Mouse (Mus musculus) liver, embryonic 15.5 days (tissue): Measurements from ENCODE around the gene Lbhd2. TPM values are rescaled to one million over a fixed set of nuclear protein-coding genes. Genes with fewer than 3 reads are reported as not detected.

ENCODE experiments used
- ATAC-seq: fragments of 200-750 bp; cut with Nextera tagmentation; 2 replicates; pipeline ENCODE4 v1.8.0; 2017; ENCODE audit warnings: moderate number of reproducible peaks, mild to moderate bottlenecking, moderate library complexity; ENCODE audit not compliant: insufficient read depth
- H3K27ac ChIP-seq: fragments of 300-500 bp; sonication (generic); replicated peaks from 2 replicates; pipeline ENCODE4 v1.5.1; 2015; ENCODE audit warnings: mild to moderate bottlenecking, inconsistent platforms
- H3K27me3 ChIP-seq: fragments of 300-500 bp; sonication (generic); 2 replicates; pipeline ENCODE4 v1.6.1; 2015; ENCODE audit warnings: mild to moderate bottlenecking, inconsistent platforms
- H3K36me3 ChIP-seq: fragments of 300-500 bp; sonication (generic); replicated peaks from 2 replicates; pipeline ENCODE4 v1.6.1; 2015; ENCODE audit warnings: moderate library complexity, mild to moderate bottlenecking, inconsistent platforms
- H3K4me1 ChIP-seq: fragments of 300-500 bp; sonication (generic); replicated peaks from 2 replicates; pipeline ENCODE4 v1.6.1; 2015; ENCODE audit warnings: inconsistent platforms
- H3K4me2 ChIP-seq: fragments of 300-500 bp; sonication (generic); 2 replicates; pipeline ENCODE4 v1.6.1; 2015; ENCODE audit warnings: moderate library complexity, mild to moderate bottlenecking, inconsistent platforms
- H3K4me3 ChIP-seq: fragments of 300-500 bp; sonication (generic); replicated peaks from 2 replicates; pipeline ENCODE4 v1.5.1; 2015; ENCODE audit warnings: mild to moderate bottlenecking, inconsistent platforms
- H3K9ac ChIP-seq: fragments of 300-500 bp; sonication (generic); 2 replicates; pipeline ENCODE4 v1.6.1; 2015; ENCODE audit warnings: moderate library complexity, mild to moderate bottlenecking, inconsistent platforms
- H3K9me3 ChIP-seq: fragments of 300-500 bp; sonication (generic); replicated peaks from 2 replicates; pipeline ENCODE4 v1.6.1; 2016; ENCODE audit warnings: inconsistent platforms
- WGBS: fragments of 180-500 bp; shearing (Covaris S2); methylation state at CpG from one replicate; pipeline ENCODE4 v1.1.7; 2015; ENCODE audit warnings: mixed read lengths; ENCODE audit not compliant: insufficient replicate concordance; 5-methylcytosine and 5-hydroxymethylcytosine counted together
- polyA plus RNA-seq: library from polyadenylated mRNA; unstranded; fragments of >200 nt; fragmentation: Nextera tagmentation; extraction: Ambion mirVana; gene quantifications from 2 replicates; pipeline ENCODE4 v1.2.1, GENCODE M21; 2015

The Lbhd2 gene
- polyA plus RNA-seq, 1 experiment from 2014 or later, result not detected

DNA sequence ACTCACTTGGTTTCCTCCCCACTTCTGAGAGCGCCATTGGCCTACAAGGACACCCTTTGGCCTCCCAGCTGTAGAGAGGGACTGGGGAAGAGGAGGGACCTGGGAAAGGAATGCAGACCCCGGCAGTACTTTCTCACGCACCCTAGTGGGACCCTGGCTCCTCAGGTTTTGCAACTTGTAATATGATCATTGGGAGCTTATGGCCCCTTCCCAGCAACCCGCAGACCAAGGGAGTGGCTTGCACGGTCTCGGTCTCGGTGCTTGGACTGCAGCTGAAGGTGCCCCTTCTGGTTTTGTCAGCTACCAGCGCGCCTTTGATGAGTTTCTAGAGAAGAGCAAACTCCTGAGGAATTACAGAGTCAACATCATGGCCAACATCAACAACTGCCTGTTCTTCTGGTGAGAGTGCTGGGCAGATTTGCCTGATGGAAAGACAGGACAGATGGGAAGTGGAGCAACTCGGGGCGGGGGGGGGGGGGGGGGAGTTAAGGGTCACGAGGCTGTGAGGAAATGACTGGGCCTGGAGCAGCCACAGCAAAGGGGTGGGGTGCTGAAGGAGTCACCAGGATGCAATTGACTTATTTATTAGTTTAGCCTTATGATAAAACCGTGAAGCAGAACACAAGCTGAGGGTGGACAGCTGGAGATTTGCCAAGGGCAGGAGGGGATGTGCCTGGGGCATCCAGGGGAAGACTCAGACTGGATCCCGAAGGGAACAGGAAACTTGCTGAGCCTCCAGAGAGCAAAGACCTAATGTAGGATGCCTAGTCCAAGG lies 42.5 kb downstream of the Lbhd2 start:
- no peak for ATAC-seq
- Histone ChIP-seq H3K27me3 (peaks cover 13% of the 10 kb centered on the region), H3K4me3 (no peak overlapping the region), H3K27ac (no peak overlapping the region), H3K9ac (no peak overlapping the region), H3K4me2 (no peak overlapping the region), H3K36me3 (peaks cover 100% of the 10 kb centered on the region), H3K9me3 (no peaks in the 10 kb centered on the region), H3K4me1 (peaks cover 64% of the 10 kb centered on the region)
- 62% methylated on average over 13 of the region's 14 CpGs for WGBS

DNA sequence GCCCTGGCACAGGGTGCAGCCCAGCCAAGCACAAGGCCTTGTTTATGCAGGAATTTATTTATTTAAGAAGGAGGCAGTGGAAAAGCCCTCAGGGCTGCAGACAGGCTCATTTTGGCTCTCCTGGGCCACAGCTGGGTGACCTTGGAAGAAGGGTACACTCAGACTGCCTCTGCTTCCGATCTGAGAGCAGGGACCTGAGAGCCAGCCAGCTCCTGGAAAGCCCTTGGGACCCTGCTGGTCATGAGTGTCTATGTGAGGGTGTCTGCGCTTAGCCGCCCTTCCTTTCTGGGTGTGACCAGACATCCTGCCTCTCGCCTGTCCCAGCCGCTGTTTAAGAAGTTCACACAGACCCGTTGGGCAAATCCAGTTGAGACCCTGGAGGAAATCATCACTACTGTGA lies 43.8 kb downstream of the Lbhd2 start:
- Histone ChIP-seq H3K9me3 (no peaks in the 10 kb centered on the region), H3K27ac (no peak overlapping the region), H3K27me3 (peaks cover 7% of the 10 kb centered on the region), H3K4me3 (no peak overlapping the region), H3K4me2 (no peak overlapping the region), H3K36me3 (peaks cover 99% of the 10 kb centered on the region), H3K9ac (no peak overlapping the region), H3K4me1 (peaks cover 62% of the 10 kb centered on the region)
- ATAC-seq, result no peak
- WGBS, result 80% methylated on average over 6 of the region's 6 CpGs

DNA sequence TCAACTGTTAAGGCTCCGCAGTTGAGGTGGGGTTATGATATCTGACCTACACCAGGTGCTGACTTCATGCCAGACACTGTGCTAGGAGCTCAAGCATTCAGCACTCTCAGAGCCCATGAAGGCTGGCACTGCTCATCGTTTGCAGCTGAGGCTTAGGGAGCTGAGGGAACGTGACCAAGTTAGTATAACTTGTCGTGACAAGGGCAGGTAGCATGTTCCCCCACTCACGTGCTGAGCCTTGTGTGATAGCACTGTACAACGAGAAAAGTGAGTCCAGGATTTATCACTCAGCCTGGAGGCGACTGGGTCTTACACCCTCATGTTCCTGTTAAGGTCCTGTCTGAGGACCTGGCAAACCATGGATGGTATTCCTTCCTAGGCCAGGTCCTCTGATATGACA lies 45.0 kb downstream of the Lbhd2 start:
- Histone ChIP-seq H3K9ac (no peak overlapping the region), H3K27ac (no peak overlapping the region), H3K4me2 (no peak overlapping the region), H3K27me3 (peaks cover 2% of the 10 kb centered on the region), H3K4me3 (no peak overlapping the region), H3K9me3 (no peaks in the 10 kb centered on the region), H3K36me3 (peaks cover 87% of the 10 kb centered on the region), H3K4me1 (peaks cover 55% of the 10 kb centered on the region)
- WGBS, result 83% methylated on average over 7 of the region's 7 CpGs
- no peak for ATAC-seq

DNA sequence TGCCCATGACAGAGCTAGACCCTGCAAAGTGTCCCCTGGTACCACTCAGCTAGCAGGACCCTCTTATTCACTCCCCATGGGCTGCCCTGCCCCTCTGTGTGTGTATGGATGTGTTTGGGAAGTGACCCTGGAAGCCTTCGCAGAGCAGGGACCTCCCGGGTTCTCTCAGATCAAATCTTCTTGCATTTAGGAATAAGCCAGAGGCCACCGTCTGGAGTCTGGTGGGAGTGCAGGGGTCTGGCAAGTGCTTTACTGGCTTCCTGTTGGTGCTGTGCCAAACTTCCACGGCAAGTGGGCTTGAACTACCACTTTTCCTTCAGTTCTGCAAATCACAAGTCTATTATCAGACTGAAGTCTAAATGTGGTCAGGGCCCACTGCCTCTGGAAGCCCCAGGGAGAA lies 47.4 kb downstream of the Lbhd2 start:
- 56% methylated on average over 4 of the region's 4 CpGs for WGBS
- Histone ChIP-seq H3K4me2 (no peak overlapping the region), H3K27me3 (peaks cover 21% of the 10 kb centered on the region), H3K9ac (no peak overlapping the region), H3K27ac (no peak overlapping the region), H3K9me3 (no peaks in the 10 kb centered on the region), H3K36me3 (peaks cover 62% of the 10 kb centered on the region), H3K4me1 (peaks cover 38% of the 10 kb centered on the region), H3K4me3 (no peak overlapping the region)
- ATAC-seq, result no peak

- Histone ChIP-seq H3K27ac (no peak overlapping the region), H3K36me3 (peaks cover 55% of the 10 kb centered on the region)
- WGBS, result 68% methylated on average over 10 of the region's 10 CpGs
These were observed 48.1 kb downstream of the Lbhd2 start for GRCm38 (mm10) chr12:111454543-111455280.

GRCm38 (mm10) chr12:111455311-111455846 lies 48.8 kb downstream of the Lbhd2 start:
- ATAC-seq, result no peak
- WGBS, result 65% methylated on average over 12 of the region's 12 CpGs
- H3K4me3 ChIP-seq, result no peak overlapping the region
- H3K36me3 ChIP-seq, result peaks cover 48% of the 10 kb centered on the region
- H3K27me3 ChIP-seq, result peaks cover 31% of the 10 kb centered on the region
- no peak overlapping the region for H3K27ac ChIP-seq
- H3K4me1 ChIP-seq, result peaks cover 32% of the 10 kb centered on the region
- no peak overlapping the region for H3K4me2 ChIP-seq
- no peak overlapping the region for H3K9ac ChIP-seq
- no peaks in the 10 kb centered on the region for H3K9me3 ChIP-seq

More at GRCm38 (mm10) chr12:111454543-111455280, 48.1 kb downstream of the Lbhd2 start:
- Histone ChIP-seq H3K4me3 (no peak overlapping the region), H3K4me1 (peaks cover 32% of the 10 kb centered on the region), H3K4me2 (no peak overlapping the region), H3K9me3 (no peaks in the 10 kb centered on the region), H3K27me3 (peaks cover 24% of the 10 kb centered on the region), H3K9ac (no peak overlapping the region)
- ATAC-seq, result no peak

- no peak overlapping the region for H3K27ac ChIP-seq
- H3K27me3 ChIP-seq, result peaks cover 35% of the 10 kb centered on the region
- no peak overlapping the region for H3K4me2 ChIP-seq
- H3K36me3 ChIP-seq, result peaks cover 44% of the 10 kb centered on the region
- H3K4me3 ChIP-seq, result no peak overlapping the region
- no peak overlapping the region for H3K9ac ChIP-seq
- peaks cover 32% of the 10 kb centered on the region for H3K4me1 ChIP-seq
- 43% methylated on average over 8 of the region's 8 CpGs for WGBS
- ATAC-seq, result no peak
- no peaks in the 10 kb centered on the region for H3K9me3 ChIP-seq
These were observed 49.3 kb downstream of the Lbhd2 start for GRCm38 (mm10) chr12:111455860-111456259.

- Histone ChIP-seq H3K27me3 (peaks cover 49% of the 10 kb centered on the region), H3K36me3 (peaks cover 25% of the 10 kb centered on the region), H3K9ac (no peak overlapping the region), H3K4me2 (no peak overlapping the region), H3K4me1 (peaks cover 35% of the 10 kb centered on the region), H3K4me3 (no peak overlapping the region), H3K27ac (no peak overlapping the region), H3K9me3 (no peaks in the 10 kb centered on the region)
- WGBS, result 64% methylated on average over 1 of the region's 1 CpGs
- no peak for ATAC-seq
These were observed 51.1 kb downstream of the Lbhd2 start for GRCm38 (mm10) chr12:111457742-111458141.

Other genes with a start within 250 kb of the Lbhd2 start
- 2.2 and 2.3 TPM in 2 replicates for gene Traf3, start 240.4 kb upstream of the Lbhd2 start, polyA plus RNA-seq
- gene 4930595D18Rik, start 222.3 kb upstream of the Lbhd2 start, polyA plus RNA-seq, result not detected in 2 replicates
- gene Amn, start 135.7 kb upstream of the Lbhd2 start, polyA plus RNA-seq, result 1.3 and 1.7 TPM in 2 replicates
- gene Cdc42bpb, start 29.1 kb upstream of the Lbhd2 start, polyA plus RNA-seq, result 6.6 and 9.4 TPM in 2 replicates
- 22.5 and 23.5 TPM in 2 replicates for gene Exoc3l4, start 10.2 kb downstream of the Lbhd2 start, polyA plus RNA-seq
- 70.3 and 79.5 TPM in 2 replicates for gene Tnfaip2, start 35.7 kb downstream of the Lbhd2 start, polyA plus RNA-seq
- 0.56 and 0.62 TPM in 2 replicates for gene Gm266, start 79.0 kb downstream of the Lbhd2 start, polyA plus RNA-seq
- 499 and 578 TPM in 2 replicates for gene Eif5, start 131.2 kb downstream of the Lbhd2 start, polyA plus RNA-seq
- gene Mark3, start 167.7 kb downstream of the Lbhd2 start, polyA plus RNA-seq, result 13.3 and 17.4 TPM in 2 replicates